Mouse (Mus musculus) liver, embryonic 15.5 days (tissue): Measurements from ENCODE around the gene Pml. TPM values are rescaled to one million over a fixed set of nuclear protein-coding genes. Genes with fewer than 3 reads are reported as not detected.

Source experiments
- ATAC-seq: fragments of 200-750 bp; cut with Nextera tagmentation; 2 replicates; pipeline ENCODE4 v1.8.0; 2017; ENCODE audit warnings: moderate number of reproducible peaks, mild to moderate bottlenecking, moderate library complexity; ENCODE audit not compliant: insufficient read depth
- H3K27ac ChIP-seq: fragments of 300-500 bp; sonication (generic); replicated peaks from 2 replicates; pipeline ENCODE4 v1.5.1; 2015; ENCODE audit warnings: mild to moderate bottlenecking, inconsistent platforms
- H3K27me3 ChIP-seq: fragments of 300-500 bp; sonication (generic); 2 replicates; pipeline ENCODE4 v1.6.1; 2015; ENCODE audit warnings: mild to moderate bottlenecking, inconsistent platforms
- H3K36me3 ChIP-seq: fragments of 300-500 bp; sonication (generic); replicated peaks from 2 replicates; pipeline ENCODE4 v1.6.1; 2015; ENCODE audit warnings: moderate library complexity, mild to moderate bottlenecking, inconsistent platforms
- H3K4me1 ChIP-seq: fragments of 300-500 bp; sonication (generic); replicated peaks from 2 replicates; pipeline ENCODE4 v1.6.1; 2015; ENCODE audit warnings: inconsistent platforms
- H3K4me2 ChIP-seq: fragments of 300-500 bp; sonication (generic); 2 replicates; pipeline ENCODE4 v1.6.1; 2015; ENCODE audit warnings: moderate library complexity, mild to moderate bottlenecking, inconsistent platforms
- H3K4me3 ChIP-seq: fragments of 300-500 bp; sonication (generic); replicated peaks from 2 replicates; pipeline ENCODE4 v1.5.1; 2015; ENCODE audit warnings: mild to moderate bottlenecking, inconsistent platforms
- H3K9ac ChIP-seq: fragments of 300-500 bp; sonication (generic); 2 replicates; pipeline ENCODE4 v1.6.1; 2015; ENCODE audit warnings: moderate library complexity, mild to moderate bottlenecking, inconsistent platforms
- H3K9me3 ChIP-seq: fragments of 300-500 bp; sonication (generic); replicated peaks from 2 replicates; pipeline ENCODE4 v1.6.1; 2016; ENCODE audit warnings: inconsistent platforms
- WGBS: fragments of 180-500 bp; shearing (Covaris S2); methylation state at CpG from one replicate; pipeline ENCODE4 v1.1.7; 2015; ENCODE audit warnings: mixed read lengths; ENCODE audit not compliant: insufficient replicate concordance; 5-methylcytosine and 5-hydroxymethylcytosine counted together
- microRNA-seq: library from miRNA; unstranded; fragments of <30 nt; microRNA quantifications from one replicate; pipeline ENCODE4, GENCODE M21; 2016
- polyA plus RNA-seq: library from polyadenylated mRNA; unstranded; fragments of >200 nt; fragmentation: Nextera tagmentation; extraction: Ambion mirVana; gene quantifications from 2 replicates; pipeline ENCODE4 v1.2.1, GENCODE M21; 2015

Gene Pml
- polyA plus RNA-seq, 1 experiment from 2014 or later, result 19.3 TPM

DNA sequence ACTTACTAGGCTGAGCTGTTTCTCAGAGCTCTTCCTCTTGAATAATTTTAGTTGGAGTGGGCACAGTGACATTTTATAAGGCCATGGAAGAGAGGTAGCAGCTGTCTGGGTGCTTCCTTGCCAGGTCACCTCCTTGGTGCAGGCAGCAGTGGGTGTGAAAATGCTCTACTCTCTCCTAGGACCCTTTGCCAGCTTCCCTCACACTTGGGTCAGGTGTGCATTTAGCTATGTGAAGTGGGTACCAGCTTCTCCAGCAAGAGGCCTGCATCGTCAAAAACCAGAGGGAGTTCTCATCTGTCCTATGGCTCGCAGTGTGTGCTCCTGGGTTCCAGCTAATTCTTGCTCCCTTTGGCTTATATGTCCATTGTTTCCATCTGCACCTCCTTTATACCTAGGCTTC is 70.2 kb downstream of the Pml start:
- 51% methylated on average over 2 of the region's 2 CpGs for WGBS
- no peak overlapping the region for H3K27ac ChIP-seq
- no peaks in the 10 kb centered on the region for H3K36me3 ChIP-seq
- no peak overlapping the region for H3K4me3 ChIP-seq
- H3K9me3 ChIP-seq, result no peaks in the 10 kb centered on the region
- no peak for ATAC-seq
- no peak overlapping the region for H3K4me2 ChIP-seq
- no peak overlapping the region for H3K9ac ChIP-seq
- H3K4me1 ChIP-seq, result no peaks in the 10 kb centered on the region
- no peaks in the 10 kb centered on the region for H3K27me3 ChIP-seq

DNA sequence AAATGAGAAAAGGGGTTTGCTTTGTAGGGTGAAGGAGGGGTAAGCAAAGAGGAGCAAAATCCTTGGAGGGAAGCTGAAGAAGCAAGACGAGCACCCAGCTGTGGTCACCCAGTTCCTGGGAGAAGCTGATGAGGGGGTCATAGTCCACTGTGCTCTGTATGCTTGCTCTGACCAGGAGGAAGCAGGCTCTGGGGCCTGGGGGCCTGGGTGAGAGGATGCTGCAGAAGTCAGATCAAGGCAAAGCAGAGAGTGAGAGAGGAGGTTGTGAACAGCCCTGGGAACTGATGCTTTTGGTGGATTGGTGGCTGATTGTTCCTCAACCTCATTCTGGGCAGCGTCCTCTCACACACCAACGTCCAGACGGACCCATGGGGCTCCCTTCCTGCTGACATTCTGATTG is 72.4 kb downstream of the Pml start:
- no peak for ATAC-seq
- Histone ChIP-seq H3K27me3 (no peaks in the 10 kb centered on the region), H3K4me2 (no peak overlapping the region), H3K27ac (no peak overlapping the region), H3K9ac (no peak overlapping the region), H3K9me3 (no peaks in the 10 kb centered on the region), H3K36me3 (no peaks in the 10 kb centered on the region), H3K4me1 (no peaks in the 10 kb centered on the region), H3K4me3 (no peak overlapping the region)
- 46% methylated on average over 4 of the region's 4 CpGs for WGBS

DNA sequence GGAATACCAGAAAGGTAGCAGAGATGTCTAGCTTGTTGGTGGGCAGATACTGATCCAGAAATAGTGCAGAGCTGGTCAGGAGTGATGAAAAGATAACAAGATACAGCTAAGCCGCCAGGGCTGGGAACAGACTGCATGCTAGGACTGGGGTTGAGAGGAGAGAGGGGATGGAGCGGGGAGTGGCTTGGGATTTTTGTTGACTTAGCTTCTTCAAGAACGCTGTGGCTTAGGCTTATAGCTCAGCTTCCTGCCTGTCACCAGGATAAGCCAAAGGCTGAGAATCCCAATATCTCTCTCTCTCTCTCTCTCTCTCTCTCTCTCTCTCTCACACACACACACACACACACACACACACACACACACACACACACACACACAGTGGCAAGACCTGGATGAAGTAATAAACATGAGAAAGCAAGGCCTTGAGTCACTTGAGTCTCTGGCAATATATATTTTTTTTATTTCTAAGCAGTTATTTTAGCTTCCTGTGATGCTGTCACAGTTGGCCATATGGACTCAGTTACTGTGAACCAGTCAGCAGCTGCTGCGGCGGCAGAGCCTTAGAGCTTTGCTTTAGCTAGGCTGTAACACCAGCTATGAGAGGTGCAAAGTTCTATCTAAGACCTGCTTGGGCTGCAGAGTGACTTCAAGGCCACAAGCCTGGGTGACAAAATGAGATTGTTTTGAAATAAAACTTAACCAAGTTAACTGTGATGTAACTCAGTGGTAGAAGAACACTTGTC is 73.7 kb downstream of the Pml start:
- 48% methylated on average over 5 of the region's 5 CpGs for WGBS
- Histone ChIP-seq H3K27ac (no peak overlapping the region), H3K27me3 (no peaks in the 10 kb centered on the region), H3K9ac (no peak overlapping the region), H3K4me3 (no peak overlapping the region), H3K4me2 (no peak overlapping the region), H3K36me3 (no peaks in the 10 kb centered on the region), H3K4me1 (no peaks in the 10 kb centered on the region), H3K9me3 (no peaks in the 10 kb centered on the region)
- no peak for ATAC-seq

DNA sequence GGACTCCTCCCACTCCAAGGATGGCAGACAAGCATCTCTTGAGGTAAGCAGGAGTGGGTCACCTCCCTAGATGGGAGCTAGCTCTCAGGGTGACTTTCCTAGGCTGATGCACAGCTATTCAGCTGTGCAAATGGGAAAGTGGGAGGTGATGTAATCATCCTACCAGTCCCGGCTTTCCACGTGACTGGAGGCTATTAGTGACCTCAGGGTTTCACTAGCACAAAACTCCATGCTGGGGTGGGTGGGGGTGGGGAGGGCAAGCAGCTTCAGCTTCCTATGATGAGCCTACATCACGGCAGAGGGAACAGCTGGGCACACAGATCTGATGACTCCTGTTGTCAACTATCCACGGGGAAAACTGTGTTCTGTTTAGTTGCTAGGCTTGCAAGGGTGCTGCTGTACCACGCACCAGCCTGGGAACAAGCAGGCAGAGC is 74.8 kb downstream of the Pml start:
- no peak overlapping the region for H3K9ac ChIP-seq
- no peak overlapping the region for H3K27ac ChIP-seq
- 43% methylated on average over 5 of the region's 5 CpGs for WGBS
- H3K4me3 ChIP-seq, result no peak overlapping the region
- no peaks in the 10 kb centered on the region for H3K4me1 ChIP-seq
- no peak for ATAC-seq
- H3K27me3 ChIP-seq, result no peaks in the 10 kb centered on the region
- H3K9me3 ChIP-seq, result no peaks in the 10 kb centered on the region
- no peak overlapping the region for H3K4me2 ChIP-seq
- H3K36me3 ChIP-seq, result no peaks in the 10 kb centered on the region

DNA sequence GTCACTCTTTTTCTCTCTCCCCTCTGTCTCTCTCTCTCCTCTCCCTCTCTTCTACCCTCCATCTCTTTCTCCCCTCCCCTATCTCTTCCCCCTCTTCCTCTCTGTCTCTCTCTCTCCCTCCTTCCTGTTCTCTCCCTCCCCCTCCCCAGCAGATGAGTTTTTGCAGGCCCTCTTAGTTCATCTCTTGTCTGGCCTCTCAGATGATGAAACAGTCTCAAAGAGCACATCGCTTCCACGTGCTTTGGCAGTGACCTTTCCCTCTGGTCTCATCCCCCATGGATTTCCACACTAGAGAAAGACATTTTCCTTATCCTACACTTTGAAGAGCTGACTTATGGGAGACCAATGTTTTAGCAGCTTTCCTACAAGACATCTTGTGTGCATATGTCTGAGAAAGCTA is 76.7 kb downstream of the Pml start:
- 46% methylated on average over 2 of the region's 2 CpGs for WGBS
- ATAC-seq, result no peak
- Histone ChIP-seq H3K27ac (no peak overlapping the region), H3K27me3 (no peaks in the 10 kb centered on the region), H3K4me3 (no peak overlapping the region), H3K9ac (no peak overlapping the region), H3K36me3 (no peaks in the 10 kb centered on the region), H3K4me2 (no peak overlapping the region), H3K9me3 (no peaks in the 10 kb centered on the region), H3K4me1 (no peaks in the 10 kb centered on the region)

DNA sequence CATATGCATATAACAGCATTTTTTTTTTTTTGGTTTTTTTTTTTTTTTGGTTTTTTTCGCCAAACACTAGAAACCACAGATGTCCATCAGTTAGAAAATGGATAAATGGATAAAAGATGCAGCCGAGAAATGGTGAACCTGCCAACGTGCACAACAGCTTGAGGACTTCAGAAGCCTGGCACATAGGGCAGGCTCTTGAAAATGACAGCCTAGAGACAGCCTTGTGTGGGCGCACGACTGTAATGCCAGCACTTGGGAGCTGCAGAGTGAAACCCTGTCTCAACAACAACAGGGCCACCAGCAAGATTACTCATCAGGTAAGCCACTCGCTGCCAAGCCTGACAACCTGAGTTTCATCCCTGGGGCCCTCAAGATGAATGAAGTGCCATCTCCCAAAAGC is 80.2 kb downstream of the Pml start:
- ATAC-seq, result no peak
- Histone ChIP-seq H3K4me1 (no peaks in the 10 kb centered on the region), H3K9ac (no peak overlapping the region), H3K9me3 (no peaks in the 10 kb centered on the region), H3K4me2 (no peak overlapping the region), H3K4me3 (no peak overlapping the region), H3K36me3 (no peaks in the 10 kb centered on the region), H3K27me3 (no peaks in the 10 kb centered on the region), H3K27ac (no peak overlapping the region)
- WGBS, result 55% methylated on average over 6 of the region's 6 CpGs

DNA sequence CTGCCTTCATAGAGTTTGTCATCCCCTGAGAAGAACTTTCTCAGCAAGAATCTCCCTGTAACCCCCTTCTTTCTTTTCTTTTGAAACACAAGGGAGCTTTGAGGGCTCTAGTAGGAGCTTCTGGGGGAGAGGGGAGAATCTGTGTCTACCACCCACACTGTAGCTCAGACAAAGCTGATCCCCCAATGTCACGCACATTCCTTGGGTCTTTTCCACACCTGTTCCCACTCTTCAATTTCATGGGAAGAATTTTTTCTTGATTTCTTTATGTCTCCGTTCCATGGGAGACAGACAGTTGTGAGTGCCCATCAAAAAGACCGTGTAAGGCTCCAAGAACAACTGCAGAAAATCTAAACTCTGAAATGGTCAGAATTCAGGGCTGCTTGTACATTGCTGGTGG is 80.7 kb downstream of the Pml start:
- 58% methylated on average over 3 of the region's 3 CpGs for WGBS
- Histone ChIP-seq H3K9me3 (no peaks in the 10 kb centered on the region), H3K4me1 (no peaks in the 10 kb centered on the region), H3K9ac (no peak overlapping the region), H3K27ac (no peak overlapping the region), H3K27me3 (no peaks in the 10 kb centered on the region), H3K36me3 (no peaks in the 10 kb centered on the region), H3K4me3 (no peak overlapping the region), H3K4me2 (no peak overlapping the region)
- ATAC-seq, result no peak

Small RNA genes within 50 kb of the gene (microRNA-seq; reads per million reads assigned to microRNA genes)
- not detected for gene Mir6385

Other genes with a start within 250 kb of the Pml start
- 1.3 and 1.5 TPM in 2 replicates for gene Cyp11a1, start 243.4 kb downstream of the Pml start, polyA plus RNA-seq
- gene Stra6, start 186.0 kb downstream of the Pml start, polyA plus RNA-seq, result 0.15 TPM in 1 of 2 replicates, not detected in the other
- not detected in 2 replicates for gene Ccdc33, start 131.0 kb downstream of the Pml start, polyA plus RNA-seq
- gene Islr, start 45.5 kb downstream of the Pml start, polyA plus RNA-seq, result 4.2 and 4.5 TPM in 2 replicates
- 0.05 and 0.08 TPM in 2 replicates for gene Islr2, start 45.5 kb downstream of the Pml start, polyA plus RNA-seq
- gene Stoml1, start 3.4 kb upstream of the Pml start, polyA plus RNA-seq, result 4.1 and 5.0 TPM in 2 replicates
- gene Loxl1, start 63.4 kb upstream of the Pml start, polyA plus RNA-seq, result 2.7 TPM in 2 replicates
- not detected in 2 replicates for gene Tbc1d21, start 120.7 kb upstream of the Pml start, polyA plus RNA-seq
- 0.09 TPM in 1 of 2 replicates, not detected in the other for gene Insyn1, start 238.8 kb upstream of the Pml start, polyA plus RNA-seq